ENCODE assay signal across 17 mouse cellular contexts in the genomic region with DNA sequence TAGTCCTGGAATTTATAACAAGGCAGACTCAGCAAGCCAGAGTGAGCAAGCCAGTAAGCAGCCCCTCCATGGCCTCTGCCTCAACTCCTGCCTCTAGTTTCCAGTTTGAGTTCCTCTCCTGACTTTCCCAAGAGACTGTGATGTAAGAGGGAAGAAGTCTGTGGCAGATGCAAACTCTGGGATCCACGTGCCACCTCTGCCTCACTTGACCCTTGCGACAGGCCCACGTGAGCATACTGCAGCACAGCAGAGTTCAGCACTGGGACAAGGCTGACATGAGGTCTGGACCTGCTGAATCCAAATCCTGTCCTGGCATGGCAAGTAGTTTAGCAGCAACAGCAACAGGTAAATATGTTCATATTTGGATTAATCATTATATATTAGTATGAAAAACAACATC.
"Had no signal": no experiment of that assay in that cellular context is flagged by ENCODE, and none has a peak within 500 bp of the region (broad histone marks: within the 10 kb centered on the region; RNA-seq: fewer than 3 reads in every experiment).

No protein-coding gene starts in this region.

- H3K4me2 ChIP-seq: kidney, embryonic 15.5 days; limb, embryonic 13.5 days; lung, embryonic 14.5 days; midbrain, embryonic 12.5 days; midbrain, embryonic 15.5 days; neural tube, embryonic 12.5 days; neural tube, embryonic 15.5 days had no signal

- DNase-seq: layer of hippocampus, postnatal 36 days; left cerebral cortex, postnatal 4 days; liver; liver, postnatal 0 days; lung, embryonic 14.5 days; retina, postnatal 1 day; right cerebral cortex, postnatal 25 days; thymus, adult 18-20 months; thymus, postnatal 36 days had no signal

- H3K27ac ChIP-seq: kidney, embryonic 15.5 days; limb, embryonic 13.5 days; liver, embryonic 14.5 days; macrophage; midbrain, embryonic 12.5 days; midbrain, embryonic 15.5 days; neural tube, embryonic 12.5 days; neural tube, embryonic 15.5 days had no signal

- ATAC-seq: liver, postnatal 0 days; midbrain, embryonic 15.5 days had no signal

- H3K9me3 ChIP-seq: kidney, embryonic 15.5 days; limb, embryonic 13.5 days; midbrain, embryonic 12.5 days; midbrain, embryonic 15.5 days; neural tube, embryonic 12.5 days; neural tube, embryonic 15.5 days had no signal

- H3K27me3 ChIP-seq: kidney, embryonic 15.5 days; midbrain, embryonic 12.5 days; midbrain, embryonic 15.5 days; neural tube, embryonic 12.5 days; neural tube, embryonic 15.5 days had no signal

- H3K4me1 ChIP-seq: midbrain, embryonic 12.5 days; midbrain, embryonic 15.5 days; neural tube, embryonic 12.5 days; neural tube, embryonic 15.5 days had no signal

- H3K4me3 ChIP-seq: kidney, embryonic 15.5 days; limb, embryonic 13.5 days; midbrain, embryonic 12.5 days; midbrain, embryonic 15.5 days; neural tube, embryonic 12.5 days; neural tube, embryonic 15.5 days had no signal

- H3K9ac ChIP-seq: kidney, embryonic 15.5 days; limb, embryonic 13.5 days; liver, embryonic 14.5 days; liver, postnatal 0 days; lung, embryonic 14.5 days; midbrain, embryonic 12.5 days; midbrain, embryonic 15.5 days; neural tube, embryonic 12.5 days; neural tube, embryonic 15.5 days had no signal
